Mouse (Mus musculus) CH12.LX (cell line): Measurements from ENCODE around the gene Cuedc1.

ENCODE experiments used
- BHLHE40 ChIP-seq: IDR thresholded peaks from 2 replicates; pipeline ENCODE4 v1.6.1; 2011; ENCODE audit warnings: mild to moderate bottlenecking, low read depth, low read length, improper control_type of control experiment
- E2F4 ChIP-seq: IDR thresholded peaks from 2 replicates; pipeline ENCODE4 v1.6.1; 2011; ENCODE audit warnings: low read depth, low read length, improper control_type of control experiment; ENCODE audit not compliant: insufficient replicate concordance
- MAFK ChIP-seq: IDR thresholded peaks from 2 replicates; pipeline ENCODE4 v1.6.1; 2011; ENCODE audit warnings: low read length, improper control_type of control experiment; ENCODE audit not compliant: insufficient replicate concordance
- ZC3H11A ChIP-seq: IDR thresholded peaks from 2 replicates; pipeline ENCODE4 v1.6.1; 2012; ENCODE audit warnings: low read depth, mild to moderate bottlenecking, inconsistent platforms, low read length, improper control_type of control experiment

GRCm38 (mm10) chr11:88170606-88171005 is 72.7 kb downstream of the Cuedc1 start:
- TF ChIP-seq BHLHE40: no peak
- no peak for TF ChIP-seq MAFK
- TF ChIP-seq E2F4: no peak
- no peak for TF ChIP-seq ZC3H11A
